Mouse (Mus musculus): ENCODE data around the gene March9.
A peak's percentile ranks its signal among the peaks of the same experiment; 100 is the strongest.

DNA sequence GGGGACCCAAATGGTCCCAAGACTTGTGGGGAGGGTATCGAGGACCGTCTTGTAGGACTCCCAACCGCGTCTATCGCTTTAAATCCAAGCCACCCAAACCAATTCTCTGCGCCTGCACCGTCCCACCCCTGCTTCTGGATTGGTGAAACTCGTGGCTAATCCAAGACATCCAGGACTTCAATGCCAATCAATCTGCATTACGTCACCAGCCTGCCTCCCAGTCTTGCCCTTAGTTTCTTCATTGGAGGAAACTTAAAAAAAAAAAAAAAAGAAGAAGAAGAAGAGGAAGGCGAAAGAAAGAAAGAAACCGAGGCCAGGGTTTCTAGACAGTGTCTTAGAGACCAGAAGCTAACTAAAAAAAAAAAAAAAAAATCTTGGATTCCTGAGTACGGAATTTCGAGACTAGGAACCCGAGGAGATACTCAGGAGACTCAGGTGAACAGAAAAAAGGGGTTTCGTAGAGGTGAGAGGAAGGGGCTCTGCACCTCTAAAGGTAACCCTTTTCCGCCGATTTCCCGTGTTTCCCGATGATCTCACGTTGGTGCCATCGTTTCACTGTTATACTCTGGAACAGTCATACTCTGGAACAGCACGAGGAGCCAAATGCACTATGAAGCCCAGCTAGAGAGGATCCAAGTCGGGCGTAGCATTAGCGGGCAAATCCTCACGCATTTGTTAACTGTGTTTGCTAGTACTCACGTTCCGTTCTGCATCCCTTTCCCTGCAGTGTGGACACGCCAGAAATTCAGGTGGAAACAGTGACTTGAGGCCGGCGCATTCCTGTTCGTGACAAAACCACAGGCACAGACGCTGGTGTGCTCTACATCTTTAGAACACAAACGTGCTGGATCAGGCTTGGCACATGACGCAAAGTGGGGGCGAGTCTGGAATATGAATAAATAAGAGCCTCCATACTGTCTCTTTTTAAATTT is 10.5 kb upstream of the March9 start, which contains the start of gene Tspan31:
- TF ChIP-seq CTCF (IDR thresholded peaks at IDR 0.05; ENCODE audit: low read depth, low read length) (no peak), POLR2A (IDR thresholded peaks at IDR 0.05; ENCODE audit: borderline replicate concordance, low read depth, low read length) (0 out of 2 replicates have a peak, but pooled peaks have one; percentile 75)

All from bone marrow macrophage, adult 2 months (primary cell).